In genomic region chr13:32819241-32819640, GRCm38 (mm10) we compare ENCODE assay signal across 28 mouse cellular contexts. TPM values are rescaled to one million over a fixed set of nuclear protein-coding genes. Genes with fewer than 3 reads are reported as not detected.
"Had no signal": no experiment of that assay in that cellular context is flagged by ENCODE, and none has a peak within 500 bp of the region (broad histone marks: within the 10 kb centered on the region; RNA-seq: fewer than 3 reads in every experiment).

No protein-coding gene starts in this region.

- ATAC-seq: intestine, embryonic 15.5 days; liver, embryonic 12.5 days had no signal

- H3K27ac ChIP-seq: intestine, embryonic 15.5 days; kidney, postnatal 0 days; layer of hippocampus, adult 2 months; limb, embryonic 15.5 days; liver, embryonic 12.5 days; liver, embryonic 15.5 days; neural tube, embryonic 12.5 days had no signal

- H3K9ac ChIP-seq: intestine, embryonic 15.5 days; limb, embryonic 15.5 days; liver, embryonic 12.5 days; liver, embryonic 15.5 days; neural tube, embryonic 12.5 days had no signal

- H3K4me3 ChIP-seq: intestine, embryonic 15.5 days; layer of hippocampus, adult 2 months; limb, embryonic 15.5 days; liver, embryonic 12.5 days; liver, embryonic 15.5 days; neural tube, embryonic 12.5 days had no signal

- H3K4me1 ChIP-seq: intestine, embryonic 15.5 days; limb, embryonic 15.5 days; liver, embryonic 12.5 days; liver, embryonic 15.5 days; neural tube, embryonic 12.5 days had no signal

- H3K9me3 ChIP-seq: intestine, embryonic 15.5 days; limb, embryonic 15.5 days; liver, embryonic 12.5 days; liver, embryonic 15.5 days; neural tube, embryonic 12.5 days had no signal

- DNase-seq: kidney, adult 2 months; kidney, postnatal 25 days; layer of hippocampus, adult 9-11 months; lung, adult 2 months; lung, postnatal 14 days; lung, postnatal 4 days; midbrain, embryonic 14.5 days; retina, postnatal 1 day; right cerebral cortex, postnatal 25 days; thymus, adult 2 months; thymus, postnatal 14 days; thymus, postnatal 4 days had no signal

- H3K27me3 ChIP-seq: intestine, embryonic 15.5 days; limb, embryonic 15.5 days; liver, embryonic 12.5 days; liver, embryonic 15.5 days; neural tube, embryonic 12.5 days had no signal

- H3K4me2 ChIP-seq: intestine, embryonic 15.5 days; limb, embryonic 15.5 days; liver, embryonic 12.5 days; liver, embryonic 15.5 days; midbrain, embryonic 11.5 days; neural tube, embryonic 12.5 days had no signal

RNA-seq across cellular contexts. Expression of gene D930007J09Rik, which starts 16.6 kb away (rescaled TPM):
- polyA plus RNA-seq: intestine, embryonic 15.5 days; kidney, adult 2 months; kidney, embryonic 14.5 days; kidney, postnatal 0 days; large intestine, adult 2 months; limb, embryonic 11.5 days; limb, embryonic 15.5 days; liver, embryonic 12.5 days; liver, embryonic 15.5 days; lung, adult 2 months; lung, embryonic 16.5 days; midbrain, embryonic 11.5 days; midbrain, embryonic 14.5 days; midbrain, postnatal 0 days; neural tube, embryonic 12.5 days; small intestine, adult 2 months; spleen, adult 2 months; stomach, embryonic 16.5 days; thymus, adult 2 months had no signal

RNA-seq across cellular contexts. Expression of gene Mylk4, which starts 35.5 kb away (rescaled TPM):
- polyA plus RNA-seq: midbrain, embryonic 11.5 days; small intestine, adult 2 months; spleen, adult 2 months had no signal
